Mouse (Mus musculus) midbrain, embryonic 14.5 days (tissue): ENCODE data around the gene Gm20388. TPM values are rescaled to one million over a fixed set of nuclear protein-coding genes. Genes with fewer than 3 reads are reported as not detected.

ENCODE experiments used
- ATAC-seq: fragments of 200-750 bp; cut with Nextera tagmentation; 2 replicates; pipeline ENCODE4 v1.8.0; 2017; ENCODE audit warnings: moderate number of reproducible peaks, moderate library complexity; ENCODE audit not compliant: low FRiP score, low TSS enrichment
- DNase-seq: peaks from one replicate; pipeline ENCODE4 v3.0.0-alpha.2; 2015
- H3K27ac ChIP-seq: fragments of 300-500 bp; sonication (generic); replicated peaks from 2 replicates; pipeline ENCODE4 v1.5.1; 2014; ENCODE audit warnings: mild to moderate bottlenecking, low read depth, low read length, moderate library complexity
- H3K27me3 ChIP-seq: fragments of 300-500 bp; sonication (generic); 2 replicates; pipeline ENCODE4 v1.6.1; 2014; ENCODE audit warnings: low read length, control low read depth, mixed read lengths; ENCODE audit not compliant: control insufficient read depth, insufficient read depth
- H3K36me3 ChIP-seq: fragments of 300-500 bp; sonication (generic); 2 replicates; pipeline ENCODE4 v1.6.1; 2014; ENCODE audit warnings: low read length, control low read depth; ENCODE audit not compliant: control insufficient read depth, insufficient read depth
- H3K4me1 ChIP-seq: fragments of 300-500 bp; sonication (generic); 2 replicates; pipeline ENCODE4 v1.6.1; 2014; ENCODE audit warnings: mild to moderate bottlenecking, antibody characterized with exemption, low read length, control low read depth; ENCODE audit not compliant: control insufficient read depth, insufficient read depth
- H3K4me2 ChIP-seq: fragments of 300-500 bp; sonication (generic); 2 replicates; pipeline ENCODE4 v1.6.1; 2014; ENCODE audit warnings: mild to moderate bottlenecking, low read length, moderate library complexity
- H3K4me3 ChIP-seq: fragments of 300-500 bp; sonication (generic); replicated peaks from 2 replicates; pipeline ENCODE4 v1.5.1; 2014; ENCODE audit warnings: low read depth, low read length
- H3K9ac ChIP-seq: fragments of 300-500 bp; sonication (generic); replicated peaks from 2 replicates; pipeline ENCODE4 v1.6.1; 2014; ENCODE audit warnings: mild to moderate bottlenecking, low read length, moderate library complexity
- H3K9me3 ChIP-seq: fragments of 300-500 bp; sonication (generic); 2 replicates; pipeline ENCODE4 v1.6.1; 2016; ENCODE audit warnings: low read length, control low read depth, mixed read lengths; ENCODE audit not compliant: control insufficient read depth
- WGBS: fragments of 180-500 bp; shearing (Covaris S2); extraction: QIAGEN DNeasy Blood & Tissue Kit; methylation state at CpG from one replicate; pipeline ENCODE4 v1.1.7; 2014; 5-methylcytosine and 5-hydroxymethylcytosine counted together
- polyA plus RNA-seq: library from polyadenylated mRNA; unstranded; fragments of >200 nt; fragmentation: Nextera tagmentation; extraction: Ambion mirVana; gene quantifications from 2 replicates; pipeline ENCODE4 v1.2.1, GENCODE M21; 2014

Gm20388 gene
- polyA plus RNA-seq, 1 experiment from 2014 or later: 4.1 TPM

- H3K9ac ChIP-seq: no peak overlapping the region
- H3K4me2 ChIP-seq: 0 out of 2 replicates have a peak overlapping the region, but pooled peaks have one; percentile 3
These were observed 1986.6 kb downstream of the Gm20388 start for GRCm38 (mm10) chr8:121897205-121897604.

DNA sequence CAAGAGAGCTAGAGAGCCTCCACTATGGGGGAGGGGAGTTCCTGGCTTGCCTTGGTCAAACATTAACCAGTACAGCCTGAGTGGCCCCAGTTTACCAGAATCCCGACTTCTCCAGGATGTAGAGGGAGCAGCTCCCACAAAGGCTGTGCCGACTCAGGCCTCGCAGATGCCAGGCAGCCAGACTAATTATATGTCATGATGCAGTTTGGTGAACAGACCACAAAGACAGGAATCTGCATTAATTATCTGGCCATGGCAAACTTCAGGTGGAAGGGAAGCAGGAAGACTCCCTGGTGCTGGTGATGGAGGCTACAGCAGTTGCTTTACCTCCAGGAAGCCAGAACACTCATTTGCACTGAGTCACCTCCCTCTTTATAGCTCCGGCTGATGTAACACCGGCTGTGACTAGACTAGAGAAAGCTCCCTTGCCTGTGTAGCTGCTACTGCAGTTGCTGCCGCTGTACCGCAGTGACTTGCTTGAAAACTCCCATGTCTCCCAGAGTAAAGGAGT, 1987.3 kb downstream of the Gm20388 start:
- Histone ChIP-seq H3K27me3 (no peaks in the 10 kb centered on the region), H3K27ac (peak overlapping the region; percentile 80), H3K4me1 (peaks cover 33% of the 10 kb centered on the region), H3K4me2 (peak overlapping the region; percentile 31), H3K36me3 (no peaks in the 10 kb centered on the region), H3K9me3 (no peaks in the 10 kb centered on the region), H3K9ac (peak overlapping the region; percentile 43; the same call in 1 of the 2 replicates), H3K4me3 (no peak overlapping the region)
- WGBS: 17% methylated on average over 7 of the region's 7 CpGs
- ATAC-seq (peak; percentile 49; the same call in 1 of the 2 replicates), DNase-seq (peak; percentile 53)

More at GRCm38 (mm10) chr8:121897205-121897604, 1986.6 kb downstream of the Gm20388 start:
- no peaks in the 10 kb centered on the region for H3K9me3 ChIP-seq
- 77% methylated on average over 9 of the region's 9 CpGs for WGBS
- H3K27ac ChIP-seq: no peak overlapping the region
- H3K4me3 ChIP-seq: no peak overlapping the region
- H3K4me1 ChIP-seq: peaks cover 33% of the 10 kb centered on the region
- ATAC-seq (no peak), DNase-seq (no peak)
- H3K27me3 ChIP-seq: no peaks in the 10 kb centered on the region
- no peaks in the 10 kb centered on the region for H3K36me3 ChIP-seq

- Histone ChIP-seq H3K4me2 (peak overlapping the region; percentile 31), H3K9me3 (no peaks in the 10 kb centered on the region), H3K4me1 (peaks cover 33% of the 10 kb centered on the region), H3K9ac (peak overlapping the region; percentile 43), H3K27me3 (no peaks in the 10 kb centered on the region), H3K36me3 (no peaks in the 10 kb centered on the region), H3K4me3 (no peak overlapping the region), H3K27ac (peak overlapping the region; percentile 80)
- DNase-seq: peak; percentile 72
- WGBS: 8% methylated on average over 4 of the region's 4 CpGs
- peak; percentile 77 for ATAC-seq
These were observed 1987.8 kb downstream of the Gm20388 start for GRCm38 (mm10) chr8:121898401-121898931.

GRCm38 (mm10) chr8:121899180-121900044, 1988.8 kb downstream of the Gm20388 start:
- WGBS: 61% methylated on average over 18 of the region's 18 CpGs
- Histone ChIP-seq H3K4me3 (no peak overlapping the region), H3K4me2 (peak overlapping the region; percentile 31; the same call in 1 of the 2 replicates), H3K36me3 (no peaks in the 10 kb centered on the region), H3K9ac (no peak overlapping the region; the same call in 1 of the 2 replicates), H3K27ac (0 out of 2 replicates have a peak overlapping the region, but pooled peaks have one; percentile 8), H3K9me3 (no peaks in the 10 kb centered on the region), H3K27me3 (no peaks in the 10 kb centered on the region), H3K4me1 (peaks cover 33% of the 10 kb centered on the region)
- no peak for ATAC-seq
- no peak for DNase-seq

DNA sequence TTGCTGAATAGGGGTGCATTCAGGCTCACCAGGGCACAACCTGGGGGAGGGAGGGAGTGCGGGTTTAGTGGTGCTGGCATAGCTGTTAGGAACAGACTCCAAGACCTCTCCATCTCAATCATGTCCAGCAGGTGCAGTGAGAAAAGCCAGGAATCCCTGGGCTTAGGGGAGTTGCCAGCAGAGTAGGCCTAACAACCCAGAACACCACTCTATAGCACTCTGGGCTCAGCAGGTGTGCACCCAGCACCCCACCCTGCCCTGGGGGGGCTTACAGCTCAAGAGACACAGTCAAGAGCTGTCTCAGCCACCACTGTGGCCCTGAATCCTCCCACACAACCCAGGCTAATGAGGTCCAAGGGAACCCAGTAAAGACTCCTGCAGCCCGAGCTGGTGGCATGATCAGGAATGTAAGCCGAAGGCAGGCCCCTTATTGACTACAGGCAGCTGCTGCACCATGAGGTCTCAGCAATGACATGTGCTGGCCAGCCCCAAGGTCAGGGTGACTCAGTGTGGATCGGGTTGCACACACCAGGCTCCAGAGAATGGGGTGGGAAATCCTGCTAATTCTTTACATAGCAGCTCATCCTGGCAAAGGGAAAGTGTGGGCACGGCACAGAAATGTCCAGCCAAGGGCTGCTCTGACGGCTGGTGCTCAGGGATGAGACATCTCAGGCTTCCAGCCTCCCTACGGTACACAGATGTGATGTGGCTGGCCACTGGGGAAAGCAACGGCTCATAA, 1991.0 kb downstream of the Gm20388 start:
- WGBS: 61% methylated on average over 8 of the region's 8 CpGs
- DNase-seq: no peak
- Histone ChIP-seq H3K27me3 (0 out of 2 replicates have a peak, but pooled peaks cover 4% of the 10 kb centered on the region), H3K9ac (no peak overlapping the region; the same call in 1 of the 2 replicates), H3K36me3 (no peaks in the 10 kb centered on the region), H3K4me3 (no peak overlapping the region), H3K9me3 (no peaks in the 10 kb centered on the region), H3K27ac (no peak overlapping the region), H3K4me1 (peaks cover 42% of the 10 kb centered on the region), H3K4me2 (no peak overlapping the region)
- no peak for ATAC-seq

- peaks cover 25% of the 10 kb centered on the region for H3K4me1 ChIP-seq
- no peak for DNase-seq
- 69% methylated on average over 6 of the region's 6 CpGs for WGBS
These were observed 1993.3 kb downstream of the Gm20388 start for GRCm38 (mm10) chr8:121903977-121904376.

GRCm38 (mm10) chr8:121904999-121905398, 1994.4 kb downstream of the Gm20388 start:
- H3K4me1 ChIP-seq: peaks cover 19% of the 10 kb centered on the region
- no peak overlapping the region for H3K4me2 ChIP-seq
- no peaks in the 10 kb centered on the region for H3K36me3 ChIP-seq
- ATAC-seq (no peak), DNase-seq (no peak)
- no peaks in the 10 kb centered on the region for H3K9me3 ChIP-seq
- 89% methylated on average over 9 of the region's 9 CpGs for WGBS
- H3K4me3 ChIP-seq: peak overlapping the region; percentile 63; the same call in 1 of the 2 replicates
- H3K27me3 ChIP-seq: 0 out of 2 replicates have a peak, but pooled peaks cover 4% of the 10 kb centered on the region
- no peak overlapping the region for H3K27ac ChIP-seq
- H3K9ac ChIP-seq: no peak overlapping the region; the same call in 1 of the 2 replicates

More at GRCm38 (mm10) chr8:121903977-121904376, 1993.3 kb downstream of the Gm20388 start:
- Histone ChIP-seq H3K27me3 (0 out of 2 replicates have a peak, but pooled peaks cover 4% of the 10 kb centered on the region), H3K9me3 (no peaks in the 10 kb centered on the region), H3K4me2 (no peak overlapping the region), H3K27ac (no peak overlapping the region), H3K36me3 (no peaks in the 10 kb centered on the region), H3K9ac (no peak overlapping the region), H3K4me3 (no peak overlapping the region)
- ATAC-seq: no peak

DNA sequence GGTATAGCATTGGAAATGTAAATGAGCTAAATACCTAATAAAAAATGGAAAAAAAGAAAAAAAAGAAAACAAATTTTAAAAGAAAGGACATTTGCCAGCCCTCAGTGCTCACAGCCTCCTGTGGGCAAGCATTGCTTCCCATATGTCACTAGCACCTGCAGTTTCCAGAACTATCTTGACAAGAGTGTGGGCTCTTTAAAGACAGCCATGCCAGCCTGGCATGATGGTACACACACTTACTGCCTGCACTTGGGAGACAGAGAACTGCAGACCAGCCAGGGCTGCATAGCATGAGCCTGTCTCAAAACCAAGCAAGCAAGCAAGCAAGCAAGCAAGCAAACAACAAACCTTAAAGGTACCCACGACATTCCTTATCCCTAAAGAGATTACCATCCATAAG, 1994.8 kb downstream of the Gm20388 start:
- no peaks in the 10 kb centered on the region for H3K9me3 ChIP-seq
- no peak for ATAC-seq
- H3K36me3 ChIP-seq: no peaks in the 10 kb centered on the region
- H3K27me3 ChIP-seq: 0 out of 2 replicates have a peak, but pooled peaks cover 4% of the 10 kb centered on the region
- DNase-seq: no peak
- peak overlapping the region; percentile 99 for H3K4me2 ChIP-seq
- 54% methylated on average over 1 of the region's 1 CpGs for WGBS
- H3K9ac ChIP-seq: no peak overlapping the region; the same call in 1 of the 2 replicates
- peaks cover 19% of the 10 kb centered on the region for H3K4me1 ChIP-seq
- H3K4me3 ChIP-seq: peak overlapping the region; percentile 63
- no peak overlapping the region for H3K27ac ChIP-seq
